Mouse (Mus musculus): Measurements from ENCODE around the gene Kcnj2. TPM values are rescaled to one million over a fixed set of nuclear protein-coding genes. Genes with fewer than 3 reads are reported as not detected.

Kcnj2 gene
- total RNA-seq, 1 experiment, result 0.62 TPM

GRCm38 (mm10) chr11:111066299-111066691 is 331 bp downstream of the Kcnj2 start:
- Histone ChIP-seq H3K9me3 (ENCODE audit: control insufficient read depth, insufficient read depth, low read depth, low read length) (no peaks in the 10 kb centered on the region), H3K36me3 (ENCODE audit: control insufficient read depth, insufficient read depth, low read length, poor library complexity, severe bottlenecking) (no peaks in the 10 kb centered on the region), H3K27ac (ENCODE audit: insufficient read depth, low read depth, low read length, poor library complexity, severe bottlenecking) (no peak overlapping the region), H3K9ac (ENCODE audit: insufficient read depth, low read depth, low read length, poor library complexity, severe bottlenecking) (0 out of 2 replicates have a peak overlapping the region, but pooled peaks have one; percentile 43), H3K4me1 (ENCODE audit: control insufficient read depth in 2 of 2, insufficient read depth in 2 of 2, low read length in 2 of 2, poor library complexity in 1 of 2) (no peaks in the 10 kb centered on the region), H3K4me3 (ENCODE audit: insufficient read depth in 1 of 2, low read depth in 1 of 2, low read length in 2 of 2, poor library complexity in 1 of 2, severe bottlenecking in 1 of 2) (peak overlapping the region; percentile 48 to 64)
- no peak for DNase-seq (ENCODE audit: low read depth, low spot score)
- TF ChIP-seq ZNF384 (IDR thresholded peaks at IDR 0.05; ENCODE audit: low read depth, low read length) (no peak), HCFC1 (IDR thresholded peaks at IDR 0.05; ENCODE audit: borderline replicate concordance, insufficient read depth, low read length) (no peak), ZC3H11A (IDR thresholded peaks at IDR 0.05; ENCODE audit: borderline replicate concordance, low read depth, low read length) (no peak), CHD2 (IDR thresholded peaks at IDR 0.05; ENCODE audit: low read depth, low read length) (no peak), MAFK (IDR thresholded peaks at IDR 0.05; ENCODE audit: insufficient read depth, low read depth, low read length) (no peak)
- in situ Hi-C loops (cut with MboI; ENCODE audit: low sequenced_read_pairs in 2 of 2, unreplicated experiment in 2 of 2), result no loop called here

GRCm38 (mm10) chr11:111067787-111068186 is 1.8 kb downstream of the Kcnj2 start:
- Histone ChIP-seq H3K4me3 (ENCODE audit: insufficient read depth in 1 of 2, low read depth in 1 of 2, low read length in 2 of 2, poor library complexity in 1 of 2, severe bottlenecking in 1 of 2) (no peak overlapping the region), H3K4me1 (ENCODE audit: control insufficient read depth in 2 of 2, insufficient read depth in 2 of 2, low read length in 2 of 2, poor library complexity in 1 of 2) (no peaks in the 10 kb centered on the region), H3K9me3 (ENCODE audit: control insufficient read depth, insufficient read depth, low read depth, low read length) (no peaks in the 10 kb centered on the region), H3K27ac (ENCODE audit: insufficient read depth, low read depth, low read length, poor library complexity, severe bottlenecking) (no peak overlapping the region), H3K36me3 (ENCODE audit: control insufficient read depth, insufficient read depth, low read length, poor library complexity, severe bottlenecking) (no peaks in the 10 kb centered on the region), H3K9ac (ENCODE audit: insufficient read depth, low read depth, low read length, poor library complexity, severe bottlenecking) (no peak overlapping the region)
- TF ChIP-seq ZNF384 (IDR thresholded peaks at IDR 0.05; ENCODE audit: low read depth, low read length) (no peak), CHD2 (IDR thresholded peaks at IDR 0.05; ENCODE audit: low read depth, low read length) (no peak), HCFC1 (IDR thresholded peaks at IDR 0.05; ENCODE audit: borderline replicate concordance, insufficient read depth, low read length) (no peak), ZC3H11A (IDR thresholded peaks at IDR 0.05; ENCODE audit: borderline replicate concordance, low read depth, low read length) (no peak), MAFK (IDR thresholded peaks at IDR 0.05; ENCODE audit: insufficient read depth, low read depth, low read length) (no peak)
- DNase-seq (ENCODE audit: low read depth, low spot score), result no peak
- in situ Hi-C loops (cut with MboI; ENCODE audit: low sequenced_read_pairs in 2 of 2, unreplicated experiment in 2 of 2), result no loop called here

- no peaks in the 10 kb centered on the region for H3K36me3 ChIP-seq (ENCODE audit: control insufficient read depth, insufficient read depth, low read length, poor library complexity, severe bottlenecking)
- no peaks in the 10 kb centered on the region for H3K9me3 ChIP-seq (ENCODE audit: control insufficient read depth, insufficient read depth, low read depth, low read length)
- in situ Hi-C loops (cut with MboI; ENCODE audit: low sequenced_read_pairs in 2 of 2, unreplicated experiment in 2 of 2), result no loop called here
- H3K4me1 ChIP-seq (ENCODE audit: control insufficient read depth in 2 of 2, insufficient read depth in 2 of 2, low read length in 2 of 2, poor library complexity in 1 of 2), result no peaks in the 10 kb centered on the region
- no peak overlapping the region for H3K27ac ChIP-seq (ENCODE audit: insufficient read depth, low read depth, low read length, poor library complexity, severe bottlenecking)
- no peak overlapping the region for H3K9ac ChIP-seq (ENCODE audit: insufficient read depth, low read depth, low read length, poor library complexity, severe bottlenecking)
- DNase-seq (ENCODE audit: low read depth, low spot score), result no peak
- no peak for TF ChIP-seq MAFK (IDR thresholded peaks at IDR 0.05; ENCODE audit: insufficient read depth, low read depth, low read length)
- TF ChIP-seq HCFC1 (IDR thresholded peaks at IDR 0.05; ENCODE audit: borderline replicate concordance, insufficient read depth, low read length), result no peak
- no peak overlapping the region for H3K4me3 ChIP-seq (ENCODE audit: insufficient read depth in 1 of 2, low read depth in 1 of 2, low read length in 2 of 2, poor library complexity in 1 of 2, severe bottlenecking in 1 of 2)
These were observed 4.5 kb downstream of the Kcnj2 start for GRCm38 (mm10) chr11:111070460-111070859.

GRCm38 (mm10) chr11:111074131-111074530 is 8.2 kb downstream of the Kcnj2 start:
- Histone ChIP-seq H3K4me1 (ENCODE audit: control insufficient read depth in 2 of 2, insufficient read depth in 2 of 2, low read length in 2 of 2, poor library complexity in 1 of 2) (no peaks in the 10 kb centered on the region), H3K27ac (ENCODE audit: insufficient read depth, low read depth, low read length, poor library complexity, severe bottlenecking) (no peak overlapping the region), H3K4me3 (ENCODE audit: insufficient read depth in 1 of 2, low read depth in 1 of 2, low read length in 2 of 2, poor library complexity in 1 of 2, severe bottlenecking in 1 of 2) (no peak overlapping the region), H3K9ac (ENCODE audit: insufficient read depth, low read depth, low read length, poor library complexity, severe bottlenecking) (no peak overlapping the region), H3K9me3 (ENCODE audit: control insufficient read depth, insufficient read depth, low read depth, low read length) (no peaks in the 10 kb centered on the region), H3K36me3 (ENCODE audit: control insufficient read depth, insufficient read depth, low read length, poor library complexity, severe bottlenecking) (no peaks in the 10 kb centered on the region)
- no peak for TF ChIP-seq HCFC1 (IDR thresholded peaks at IDR 0.05; ENCODE audit: borderline replicate concordance, insufficient read depth, low read length)
- no peak for TF ChIP-seq ZC3H11A (IDR thresholded peaks at IDR 0.05; ENCODE audit: borderline replicate concordance, low read depth, low read length)
- no peak for TF ChIP-seq ZNF384 (IDR thresholded peaks at IDR 0.05; ENCODE audit: low read depth, low read length)
- TF ChIP-seq CHD2 (IDR thresholded peaks at IDR 0.05; ENCODE audit: low read depth, low read length), result no peak
- TF ChIP-seq MAFK (IDR thresholded peaks at IDR 0.05; ENCODE audit: insufficient read depth, low read depth, low read length), result no peak
- in situ Hi-C loops (cut with MboI; ENCODE audit: low sequenced_read_pairs in 2 of 2, unreplicated experiment in 2 of 2), result no loop called here
- DNase-seq (ENCODE audit: low read depth, low spot score), result no peak

GRCm38 (mm10) chr11:111078107-111078506 is 12.1 kb downstream of the Kcnj2 start:
- DNase-seq (ENCODE audit: low read depth, low spot score), result no peak
- Histone ChIP-seq H3K9me3 (ENCODE audit: control insufficient read depth, insufficient read depth, low read depth, low read length) (no peaks in the 10 kb centered on the region), H3K27ac (ENCODE audit: insufficient read depth, low read depth, low read length, poor library complexity, severe bottlenecking) (no peak overlapping the region), H3K4me3 (ENCODE audit: insufficient read depth in 1 of 2, low read depth in 1 of 2, low read length in 2 of 2, poor library complexity in 1 of 2, severe bottlenecking in 1 of 2) (no peak overlapping the region), H3K36me3 (ENCODE audit: control insufficient read depth, insufficient read depth, low read length, poor library complexity, severe bottlenecking) (no peaks in the 10 kb centered on the region), H3K9ac (ENCODE audit: insufficient read depth, low read depth, low read length, poor library complexity, severe bottlenecking) (no peak overlapping the region), H3K4me1 (ENCODE audit: control insufficient read depth in 2 of 2, insufficient read depth in 2 of 2, low read length in 2 of 2, poor library complexity in 1 of 2) (0 out of 4 replicates have a peak, but pooled peaks cover 1 to 3% of the 10 kb centered on the region in 2 experiments)
- in situ Hi-C loops (cut with MboI; ENCODE audit: low sequenced_read_pairs in 2 of 2, unreplicated experiment in 2 of 2), result no loop called here
- TF ChIP-seq ZNF384 (IDR thresholded peaks at IDR 0.05; ENCODE audit: low read depth, low read length), result no peak
- TF ChIP-seq HCFC1 (IDR thresholded peaks at IDR 0.05; ENCODE audit: borderline replicate concordance, insufficient read depth, low read length), result no peak
- no peak for TF ChIP-seq CHD2 (IDR thresholded peaks at IDR 0.05; ENCODE audit: low read depth, low read length)
- no peak for TF ChIP-seq ZC3H11A (IDR thresholded peaks at IDR 0.05; ENCODE audit: borderline replicate concordance, low read depth, low read length)
- TF ChIP-seq MAFK (IDR thresholded peaks at IDR 0.05; ENCODE audit: insufficient read depth, low read depth, low read length), result no peak

Measured in ES-E14 (cell line).